Mouse (Mus musculus) erythroblast, embryonic 14.5 days (primary cell): Measurements from ENCODE around the gene Hist1h2an.

Source experiments
- GATA1 ChIP-seq: IDR thresholded peaks from 2 replicates; pipeline ENCODE4 v1.6.1; 2012; ENCODE audit warnings: low read length, inconsistent platforms, mixed read lengths
- TAL1 ChIP-seq: IDR thresholded peaks from 3 replicates; pipeline ENCODE4 v1.6.1; 2012; ENCODE audit warnings: low read length, inconsistent platforms, mixed read lengths

DNA sequence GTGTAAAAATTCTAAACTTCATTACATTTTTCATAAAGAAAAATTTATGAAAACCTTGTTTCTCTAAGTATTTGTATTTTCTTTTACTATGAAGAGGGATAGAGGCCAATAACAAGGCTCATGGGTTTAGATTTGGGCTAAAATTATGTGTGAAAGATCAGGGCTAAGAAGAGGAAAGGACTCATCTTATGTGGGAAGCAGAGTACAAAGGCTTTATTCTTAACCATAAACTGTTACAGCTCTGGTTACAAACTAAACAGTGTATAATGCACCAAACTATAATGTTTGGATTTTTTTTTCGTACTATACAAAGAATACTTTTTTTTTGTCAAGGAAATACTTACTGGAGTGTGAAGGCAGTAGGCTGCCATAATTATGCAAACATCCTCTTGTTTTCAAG, 31.3 kb downstream of the Hist1h2an start:
- TF ChIP-seq GATA1, result no peak
- TF ChIP-seq TAL1, result no peak
